Mouse (Mus musculus): Measurements from ENCODE around the gene Crlf1. TPM values are rescaled to one million over a fixed set of nuclear protein-coding genes. Genes with fewer than 3 reads are reported as not detected.

Crlf1 gene
- total RNA-seq, 1 experiment from 2014 or later, result not detected

- ATAC-seq (replicated peaks; ENCODE audit: insufficient number of reproducible peaks, low FRiP score, low TSS enrichment, poor library complexity, severe bottlenecking), result no peak
These were observed 18.8 kb downstream of the Crlf1 start for GRCm38 (mm10) chr8:70511770-70512169.

- no peak for ATAC-seq (replicated peaks; ENCODE audit: insufficient number of reproducible peaks, low FRiP score, low TSS enrichment, poor library complexity, severe bottlenecking)
These were observed 19.4 kb downstream of the Crlf1 start for GRCm38 (mm10) chr8:70512253-70512903.

GRCm38 (mm10) chr8:70513441-70513840 lies 20.5 kb downstream of the Crlf1 start:
- no peak for ATAC-seq (replicated peaks; ENCODE audit: insufficient number of reproducible peaks, low FRiP score, low TSS enrichment, poor library complexity, severe bottlenecking)

GRCm38 (mm10) chr8:70517940-70518643 lies 25.1 kb downstream of the Crlf1 start:
- no peak for ATAC-seq (replicated peaks; ENCODE audit: insufficient number of reproducible peaks, low FRiP score, low TSS enrichment, poor library complexity, severe bottlenecking)

- no peak for ATAC-seq (replicated peaks; ENCODE audit: insufficient number of reproducible peaks, low FRiP score, low TSS enrichment, poor library complexity, severe bottlenecking)
These were observed 26.1 kb downstream of the Crlf1 start for GRCm38 (mm10) chr8:70519043-70519442.

GRCm38 (mm10) chr8:70519606-70520005 lies 26.6 kb downstream of the Crlf1 start:
- ATAC-seq (replicated peaks; ENCODE audit: insufficient number of reproducible peaks, low FRiP score, low TSS enrichment, poor library complexity, severe bottlenecking), result no peak

- peak; percentile 93 for ATAC-seq (replicated peaks; ENCODE audit: insufficient number of reproducible peaks, low FRiP score, low TSS enrichment, poor library complexity, severe bottlenecking)
These were observed 29.8 kb downstream of the Crlf1 start for GRCm38 (mm10) chr8:70522592-70523403.

- no peak for ATAC-seq (replicated peaks; ENCODE audit: insufficient number of reproducible peaks, low FRiP score, low TSS enrichment, poor library complexity, severe bottlenecking)
These were observed 34.2 kb downstream of the Crlf1 start for GRCm38 (mm10) chr8:70527111-70527511.

- ATAC-seq (replicated peaks; ENCODE audit: insufficient number of reproducible peaks, low FRiP score, low TSS enrichment, poor library complexity, severe bottlenecking), result peak; percentile 85
These were observed 34.7 kb downstream of the Crlf1 start, which contains the start of the genes Fkbp8 and Kxd1 for GRCm38 (mm10) chr8:70527512-70528181. Gene Fkbp8 (plus strand): TSS chr8:70527724. Gene Kxd1 (minus strand): TSS chr8:70527956.

- ATAC-seq (replicated peaks; ENCODE audit: insufficient number of reproducible peaks, low FRiP score, low TSS enrichment, poor library complexity, severe bottlenecking), result no peak
These were observed 35.3 kb downstream of the Crlf1 start for GRCm38 (mm10) chr8:70528182-70528797.

- ATAC-seq (replicated peaks; ENCODE audit: insufficient number of reproducible peaks, low FRiP score, low TSS enrichment, poor library complexity, severe bottlenecking), result no peak
These were observed 36.3 kb downstream of the Crlf1 start for GRCm38 (mm10) chr8:70529299-70529698.

GRCm38 (mm10) chr8:70529741-70530161 lies 36.8 kb downstream of the Crlf1 start:
- ATAC-seq (replicated peaks; ENCODE audit: insufficient number of reproducible peaks, low FRiP score, low TSS enrichment, poor library complexity, severe bottlenecking), result no peak

GRCm38 (mm10) chr8:70530314-70530713 lies 37.4 kb downstream of the Crlf1 start:
- ATAC-seq (replicated peaks; ENCODE audit: insufficient number of reproducible peaks, low FRiP score, low TSS enrichment, poor library complexity, severe bottlenecking), result no peak

- ATAC-seq (replicated peaks; ENCODE audit: insufficient number of reproducible peaks, low FRiP score, low TSS enrichment, poor library complexity, severe bottlenecking), result no peak
These were observed 41.3 kb downstream of the Crlf1 start for GRCm38 (mm10) chr8:70534281-70534680.

- no peak for ATAC-seq (replicated peaks; ENCODE audit: insufficient number of reproducible peaks, low FRiP score, low TSS enrichment, poor library complexity, severe bottlenecking)
These were observed 42.3 kb downstream of the Crlf1 start for GRCm38 (mm10) chr8:70535221-70535620.

- ATAC-seq (replicated peaks; ENCODE audit: insufficient number of reproducible peaks, low FRiP score, low TSS enrichment, poor library complexity, severe bottlenecking), result no peak
These were observed 42.7 kb downstream of the Crlf1 start for GRCm38 (mm10) chr8:70535701-70536100.

GRCm38 (mm10) chr8:70538024-70538579 lies 45.1 kb downstream of the Crlf1 start:
- peak; percentile 49 for ATAC-seq (replicated peaks; ENCODE audit: insufficient number of reproducible peaks, low FRiP score, low TSS enrichment, poor library complexity, severe bottlenecking)

GRCm38 (mm10) chr8:70538633-70539076 lies 45.7 kb downstream of the Crlf1 start:
- peak; percentile 70 for ATAC-seq (replicated peaks; ENCODE audit: insufficient number of reproducible peaks, low FRiP score, low TSS enrichment, poor library complexity, severe bottlenecking)

Data from monocyte, adult 5-6 weeks (primary cell).